Mouse (Mus musculus) ES-Bruce4 (cell line): ENCODE data around the gene Rrp1b.

ENCODE experiments used
- CTCF ChIP-seq: IDR thresholded peaks from one replicate; pipeline ENCODE4 v1.8.1; 2011; ENCODE audit warnings: low read depth, low read length
- EP300 ChIP-seq: IDR thresholded peaks from 2 replicates; pipeline ENCODE4 v1.6.1; 2011; ENCODE audit warnings: low read depth, low read length; ENCODE audit not compliant: insufficient read depth

DNA sequence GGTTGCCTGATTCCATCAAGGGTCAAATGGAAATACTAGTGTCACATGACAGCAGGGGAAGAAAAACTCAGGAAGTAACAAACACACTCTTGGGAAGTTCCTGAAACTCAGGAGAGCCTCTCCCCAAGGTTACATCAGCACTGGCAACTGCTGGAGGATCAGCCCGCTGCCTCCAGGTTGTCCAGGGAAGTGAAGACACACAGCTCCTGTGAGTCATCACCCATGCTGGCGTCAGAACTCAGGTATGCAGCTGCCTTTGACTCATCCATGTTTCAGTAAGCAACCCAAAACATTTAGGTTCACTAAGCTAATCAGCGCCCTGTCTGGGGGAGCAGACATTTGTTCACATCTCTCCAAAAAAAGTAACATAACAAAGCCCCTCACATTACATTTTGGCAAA is 32.6 kb upstream of the Rrp1b start:
- TF ChIP-seq EP300 (no peak), CTCF (no peak)
